Mouse (Mus musculus) urinary bladder, postnatal 4 days (tissue): ENCODE measurements around the gene Rnf121.
"Not testable (repeated sequence)": the region's sequence is repeated elsewhere in the genome, so short reads cannot be mapped to it uniquely, and the experiment has no call there.

Experiments used
- DNase-seq, 2 experiments: peaks; one replicate each; pipeline ENCODE4 v3.0.0; 2021 to 2022; ENCODE audit warnings: low spot score in 2 of 2

The Rnf121 gene

GRCm38 (mm10) chr7:102064655-102065045 lies 619 bp downstream of the Rnf121 start:
- no peak for DNase-seq

GRCm38 (mm10) chr7:102063891-102064290 lies 1.4 kb downstream of the Rnf121 start:
- DNase-seq, result no peak

- DNase-seq, result no peak
Measured at GRCm38 (mm10) chr7:102062203-102062602, 3.1 kb downstream of the Rnf121 start.

GRCm38 (mm10) chr7:102061353-102061752 lies 3.9 kb downstream of the Rnf121 start:
- DNase-seq, result no peak

GRCm38 (mm10) chr7:102048524-102048923 lies 16.7 kb downstream of the Rnf121 start:
- not testable (repeated sequence) for DNase-seq

- no peak for DNase-seq
Measured at GRCm38 (mm10) chr7:102042314-102042713, 23.0 kb downstream of the Rnf121 start.

GRCm38 (mm10) chr7:102037318-102037717 lies 28.0 kb downstream of the Rnf121 start:
- DNase-seq, result no peak

GRCm38 (mm10) chr7:102035534-102035933 lies 29.7 kb downstream of the Rnf121 start:
- no peak for DNase-seq

GRCm38 (mm10) chr7:102034904-102035303 lies 30.4 kb downstream of the Rnf121 start:
- no peak for DNase-seq

GRCm38 (mm10) chr7:102025187-102026119 lies 39.8 kb downstream of the Rnf121 start:
- no peak for DNase-seq

GRCm38 (mm10) chr7:102023821-102024220 lies 41.4 kb downstream of the Rnf121 start:
- DNase-seq, result no peak

GRCm38 (mm10) chr7:102020934-102021333 lies 44.3 kb downstream of the Rnf121 start:
- DNase-seq, result not testable (repeated sequence)

- no peak for DNase-seq
Measured at GRCm38 (mm10) chr7:102019362-102019761, 45.9 kb downstream of the Rnf121 start.

GRCm38 (mm10) chr7:102018590-102018989 lies 46.7 kb downstream of the Rnf121 start, which contains the start of gene Il18bp:
Gene Il18bp, minus strand, starts transcription at chr7:102018690.
- no peak for DNase-seq

GRCm38 (mm10) chr7:102018034-102018433 lies 47.2 kb downstream of the Rnf121 start:
- no peak for DNase-seq

- DNase-seq, result no peak
Measured at GRCm38 (mm10) chr7:102017452-102017851, 47.8 kb downstream of the Rnf121 start.

- no peak for DNase-seq
Measured at GRCm38 (mm10) chr7:102016936-102017335, 48.3 kb downstream of the Rnf121 start.

- DNase-seq, result no peak
Measured at GRCm38 (mm10) chr7:102014995-102015394, 50.3 kb downstream of the Rnf121 start.

GRCm38 (mm10) chr7:102013416-102013815 lies 51.9 kb downstream of the Rnf121 start:
- DNase-seq, result no peak

GRCm38 (mm10) chr7:102011855-102012254 lies 53.4 kb downstream of the Rnf121 start:
- DNase-seq, result no peak

- no peak for DNase-seq
Measured at GRCm38 (mm10) chr7:102006520-102006919, 58.7 kb downstream of the Rnf121 start.

GRCm38 (mm10) chr7:102000921-102001630 lies 64.2 kb downstream of the Rnf121 start:
- peak; percentile 47 to 59 for DNase-seq

- DNase-seq, result peak in 1 of 2 experiments; percentile 55
Measured at GRCm38 (mm10) chr7:102000296-102000695, 65.0 kb downstream of the Rnf121 start.
